Mouse (Mus musculus) forebrain, embryonic 15.5 days (tissue): ENCODE data around the gene Id1. TPM values are rescaled to one million over a fixed set of nuclear protein-coding genes. Genes with fewer than 3 reads are reported as not detected.

Source experiments
- ATAC-seq: fragments of 200-750 bp; cut with Nextera tagmentation; replicated peaks from 2 replicates; pipeline ENCODE4 v1.8.0; 2017; ENCODE audit warnings: mild to moderate bottlenecking, moderate TSS enrichment, moderate library complexity
- H3K27ac ChIP-seq: fragments of 300-500 bp; sonication (generic); replicated peaks from 2 replicates; pipeline ENCODE4 v1.5.1; 2015; ENCODE audit warnings: mild to moderate bottlenecking, inconsistent platforms
- H3K27me3 ChIP-seq: fragments of 300-500 bp; sonication (generic); 2 replicates; pipeline ENCODE4 v1.6.1; 2015; ENCODE audit warnings: inconsistent platforms
- H3K36me3 ChIP-seq: fragments of 300-500 bp; sonication (generic); 2 replicates; pipeline ENCODE4 v1.6.1; 2015; ENCODE audit warnings: mild to moderate bottlenecking, inconsistent platforms
- H3K4me1 ChIP-seq: fragments of 300-500 bp; sonication (generic); 2 replicates; pipeline ENCODE4 v1.6.1; 2015; ENCODE audit warnings: inconsistent platforms
- H3K4me2 ChIP-seq: fragments of 300-500 bp; sonication (generic); replicated peaks from 2 replicates; pipeline ENCODE4 v1.6.1; 2015; ENCODE audit warnings: mild to moderate bottlenecking, inconsistent platforms
- H3K4me3 ChIP-seq: fragments of 300-500 bp; sonication (generic); 2 replicates; pipeline ENCODE4 v1.5.1; 2015; ENCODE audit warnings: mild to moderate bottlenecking, inconsistent platforms
- H3K9ac ChIP-seq: fragments of 300-500 bp; sonication (generic); replicated peaks from 2 replicates; pipeline ENCODE4 v1.6.1; 2015; ENCODE audit warnings: mild to moderate bottlenecking, inconsistent platforms
- H3K9me3 ChIP-seq: fragments of 300-500 bp; sonication (generic); 2 replicates; pipeline ENCODE4 v1.6.1; 2016; ENCODE audit warnings: inconsistent platforms
- WGBS: fragments of 180-500 bp; shearing (Covaris S2); methylation state at CpG from one replicate; pipeline ENCODE4 v1.1.7; 2015; ENCODE audit warnings: mixed read lengths; 5-methylcytosine and 5-hydroxymethylcytosine counted together
- polyA plus RNA-seq: library from polyadenylated mRNA; unstranded; fragments of >200 nt; fragmentation: Nextera tagmentation; extraction: Ambion mirVana; gene quantifications from 2 replicates; pipeline ENCODE4 v1.2.1, GENCODE M21; 2015

Gene Id1
- polyA plus RNA-seq, 1 experiment from 2014 or later, result 32.0 TPM

DNA sequence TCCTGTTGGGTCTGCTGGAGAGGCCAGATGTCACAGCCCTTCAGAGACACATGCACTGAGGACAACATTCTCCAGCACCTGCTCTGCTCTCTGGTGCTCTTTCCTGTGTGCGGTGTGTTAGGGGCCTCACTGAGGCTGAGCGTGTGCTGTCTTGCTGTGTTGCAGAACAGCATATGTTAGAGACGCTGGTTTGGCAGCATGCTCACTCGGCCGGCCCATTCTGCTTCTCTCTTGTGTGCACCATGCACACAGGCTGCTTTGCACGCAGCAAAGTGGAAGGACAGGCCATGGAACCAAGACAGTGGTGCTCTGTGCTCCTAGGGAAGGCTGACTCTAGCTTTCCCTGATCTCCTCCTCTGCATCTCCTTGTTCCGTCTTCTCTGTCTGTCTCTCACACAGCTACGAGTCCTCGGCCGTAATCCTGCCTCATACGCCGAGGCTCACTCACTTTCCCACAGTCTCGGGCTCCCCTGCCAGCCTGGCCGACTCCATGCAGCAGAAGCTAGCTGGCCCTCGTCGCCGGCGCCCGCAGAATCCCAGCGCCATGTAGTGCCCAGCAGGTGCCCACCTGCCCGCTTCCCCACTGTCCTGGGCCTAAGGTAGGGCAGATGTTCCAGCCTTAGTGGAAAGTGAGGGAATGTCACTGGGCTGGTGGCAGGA, 32.3 kb upstream of the Id1 start:
- Histone ChIP-seq H3K4me1 (peaks cover 30% of the 10 kb centered on the region), H3K4me2 (no peak overlapping the region), H3K9ac (no peak overlapping the region), H3K4me3 (no peak overlapping the region), H3K9me3 (no peaks in the 10 kb centered on the region), H3K27ac (no peak overlapping the region), H3K27me3 (no peaks in the 10 kb centered on the region), H3K36me3 (peaks cover 66% of the 10 kb centered on the region)
- WGBS, result 92% methylated on average over 21 of the region's 21 CpGs
- ATAC-seq, result no peak

DNA sequence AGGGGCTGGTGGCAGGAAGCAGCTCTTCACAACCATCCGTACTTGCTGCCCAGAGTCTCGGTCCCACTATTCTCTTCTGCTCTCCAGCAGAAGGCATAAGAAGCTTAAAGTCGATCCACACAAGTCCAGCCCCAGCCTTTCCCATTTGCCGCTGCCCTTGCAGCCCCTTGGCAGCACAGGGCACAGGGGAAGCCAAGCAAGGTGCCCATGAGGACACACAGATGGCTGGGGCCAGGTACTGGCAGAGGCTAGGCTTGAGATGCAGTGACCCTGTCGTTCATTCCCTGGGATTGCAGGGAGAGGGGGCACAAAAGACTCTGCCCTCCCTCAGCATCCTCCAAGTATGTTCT, 31.8 kb upstream of the Id1 start:
- Histone ChIP-seq H3K4me2 (no peak overlapping the region), H3K36me3 (peaks cover 61% of the 10 kb centered on the region), H3K9me3 (no peaks in the 10 kb centered on the region), H3K27me3 (no peaks in the 10 kb centered on the region), H3K9ac (no peak overlapping the region), H3K4me1 (peaks cover 30% of the 10 kb centered on the region), H3K27ac (no peak overlapping the region), H3K4me3 (no peak overlapping the region)
- no peak for ATAC-seq
- 83% methylated on average over 5 of the region's 5 CpGs for WGBS

GRCm38 (mm10) chr2:152704811-152705370, 31.2 kb upstream of the Id1 start:
- H3K27me3 ChIP-seq, result no peaks in the 10 kb centered on the region
- H3K27ac ChIP-seq, result no peak overlapping the region
- ATAC-seq, result no peak
- WGBS, result 92% methylated on average over 14 of the region's 14 CpGs
- peaks cover 55% of the 10 kb centered on the region for H3K36me3 ChIP-seq
- H3K9me3 ChIP-seq, result no peaks in the 10 kb centered on the region
- H3K9ac ChIP-seq, result no peak overlapping the region
- H3K4me1 ChIP-seq, result peaks cover 30% of the 10 kb centered on the region
- no peak overlapping the region for H3K4me3 ChIP-seq
- no peak overlapping the region for H3K4me2 ChIP-seq

DNA sequence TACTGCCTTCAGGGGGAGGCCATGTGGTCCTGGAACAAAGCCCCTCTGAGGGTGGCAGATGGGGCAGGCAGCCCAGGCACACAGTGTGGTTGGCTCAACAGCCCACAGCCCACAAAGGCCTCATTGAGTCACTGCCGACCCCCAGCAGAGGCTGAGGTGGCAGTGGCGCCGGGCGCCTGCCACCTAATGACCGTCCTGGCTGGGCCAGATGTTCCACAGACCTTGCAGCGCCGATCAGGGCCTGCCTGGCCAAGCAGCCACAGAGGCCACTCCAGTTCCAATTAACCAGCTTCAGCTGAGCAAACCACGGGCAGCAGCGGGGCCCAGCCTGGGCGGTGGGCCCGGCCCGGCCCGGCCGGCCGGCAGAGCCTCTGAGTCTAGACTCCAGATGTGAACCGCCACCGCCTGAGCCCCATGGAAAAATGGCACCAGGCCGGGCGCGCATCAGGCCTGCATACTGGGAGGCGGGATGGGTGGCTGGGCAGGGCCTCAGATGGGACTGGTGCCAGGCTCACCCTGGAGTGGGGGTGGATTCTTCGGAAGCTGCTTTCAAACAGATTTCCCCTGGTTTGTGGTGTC, 30.0 kb upstream of the Id1 start:
- Histone ChIP-seq H3K4me3 (no peak overlapping the region), H3K27ac (peak overlapping the region; percentile 75), H3K9ac (0 out of 2 replicates have a peak overlapping the region, but pooled peaks have one; percentile 7), H3K36me3 (peaks cover 43% of the 10 kb centered on the region), H3K27me3 (no peaks in the 10 kb centered on the region), H3K4me1 (peaks cover 30% of the 10 kb centered on the region), H3K9me3 (no peaks in the 10 kb centered on the region), H3K4me2 (no peak overlapping the region)
- ATAC-seq, result peak; percentile 64
- WGBS, result 63% methylated on average over 22 of the region's 22 CpGs

- H3K4me2 ChIP-seq, result peak overlapping the region; percentile 52
- peaks cover 30% of the 10 kb centered on the region for H3K4me1 ChIP-seq
- peak overlapping the region; percentile 82 for H3K27ac ChIP-seq
- no peaks in the 10 kb centered on the region for H3K27me3 ChIP-seq
- H3K4me3 ChIP-seq, result peak overlapping the region; percentile 45
- peak; percentile 39; the same call in 1 of the 2 replicates for ATAC-seq
- peaks cover 32% of the 10 kb centered on the region for H3K36me3 ChIP-seq
- H3K9ac ChIP-seq, result peak overlapping the region; percentile 55
- no peaks in the 10 kb centered on the region for H3K9me3 ChIP-seq
- WGBS, result 20% methylated on average over 7 of the region's 7 CpGs
These were observed 28.9 kb upstream of the Id1 start for GRCm38 (mm10) chr2:152707186-152707585.

- 5% methylated on average over 31 of the region's 31 CpGs for WGBS
- ATAC-seq, result peak; percentile 87
- H3K4me2 ChIP-seq, result peak overlapping the region; percentile 52
- H3K27me3 ChIP-seq, result no peaks in the 10 kb centered on the region
- peak overlapping the region; percentile 45 for H3K4me3 ChIP-seq
- H3K27ac ChIP-seq, result peak overlapping the region; percentile 82
- H3K9ac ChIP-seq, result peak overlapping the region; percentile 55
- H3K36me3 ChIP-seq, result peaks cover 27% of the 10 kb centered on the region
- peaks cover 30% of the 10 kb centered on the region for H3K4me1 ChIP-seq
- H3K9me3 ChIP-seq, result no peaks in the 10 kb centered on the region
These were observed 28.4 kb upstream of the Id1 start for GRCm38 (mm10) chr2:152707627-152708026.

DNA sequence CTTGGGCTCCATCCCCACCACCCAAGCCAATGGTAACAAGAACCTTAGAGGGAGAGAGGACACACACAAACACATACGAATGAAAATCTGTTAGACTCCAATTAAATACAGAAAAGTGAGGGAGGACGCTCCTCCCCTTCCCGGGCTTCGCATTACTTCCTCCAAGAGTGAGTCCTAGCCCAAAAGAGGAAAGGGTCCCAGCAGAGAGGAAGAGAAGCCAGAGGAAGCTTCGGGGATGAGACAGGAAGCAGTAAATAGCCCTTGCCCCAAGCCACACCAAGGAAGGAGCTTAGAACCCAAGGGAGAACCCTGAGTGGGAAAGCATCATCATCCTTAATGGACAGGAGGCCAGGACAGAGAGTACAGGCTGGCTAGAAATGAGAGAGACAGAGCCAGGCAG, 27.0 kb upstream of the Id1 start:
- Histone ChIP-seq H3K4me3 (no peak overlapping the region), H3K4me2 (no peak overlapping the region), H3K4me1 (peaks cover 30% of the 10 kb centered on the region), H3K9me3 (no peaks in the 10 kb centered on the region), H3K36me3 (peaks cover 14% of the 10 kb centered on the region), H3K27ac (no peak overlapping the region), H3K9ac (no peak overlapping the region), H3K27me3 (no peaks in the 10 kb centered on the region)
- no peak for ATAC-seq
- 95% methylated on average over 5 of the region's 5 CpGs for WGBS

DNA sequence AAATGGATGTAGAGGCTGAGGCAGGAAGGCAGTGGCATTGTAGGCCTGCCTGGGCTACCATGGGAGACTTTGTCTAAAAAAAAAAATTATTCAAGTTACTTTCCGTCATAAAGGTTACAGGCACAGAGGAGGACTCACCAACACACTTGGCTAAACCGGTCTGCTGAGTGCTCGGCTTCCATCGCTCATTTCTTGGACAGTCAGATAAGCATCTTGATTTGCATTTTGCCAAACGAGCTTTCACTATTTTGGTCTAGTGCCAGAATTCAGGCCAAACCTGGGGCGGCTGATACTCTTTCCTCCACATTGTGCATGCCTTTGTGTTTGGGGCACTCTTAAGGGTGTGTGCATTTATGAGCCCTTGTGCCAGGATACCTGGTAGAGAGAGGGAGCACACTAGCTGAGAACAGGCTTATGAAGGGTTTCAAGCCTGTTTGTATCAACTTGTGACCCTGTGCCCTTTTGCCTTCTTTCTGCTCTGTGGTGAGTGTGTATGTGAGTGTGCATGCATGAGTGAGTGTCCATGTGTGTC, 19.7 kb upstream of the Id1 start:
- Histone ChIP-seq H3K27ac (no peak overlapping the region), H3K36me3 (no peaks in the 10 kb centered on the region), H3K4me2 (no peak overlapping the region), H3K27me3 (no peaks in the 10 kb centered on the region), H3K4me3 (no peak overlapping the region), H3K9me3 (no peaks in the 10 kb centered on the region), H3K4me1 (peaks cover 7% of the 10 kb centered on the region; the same call in 1 of the 2 replicates), H3K9ac (no peak overlapping the region)
- no peak for ATAC-seq
- WGBS, result 34% methylated on average over 6 of the region's 6 CpGs

DNA sequence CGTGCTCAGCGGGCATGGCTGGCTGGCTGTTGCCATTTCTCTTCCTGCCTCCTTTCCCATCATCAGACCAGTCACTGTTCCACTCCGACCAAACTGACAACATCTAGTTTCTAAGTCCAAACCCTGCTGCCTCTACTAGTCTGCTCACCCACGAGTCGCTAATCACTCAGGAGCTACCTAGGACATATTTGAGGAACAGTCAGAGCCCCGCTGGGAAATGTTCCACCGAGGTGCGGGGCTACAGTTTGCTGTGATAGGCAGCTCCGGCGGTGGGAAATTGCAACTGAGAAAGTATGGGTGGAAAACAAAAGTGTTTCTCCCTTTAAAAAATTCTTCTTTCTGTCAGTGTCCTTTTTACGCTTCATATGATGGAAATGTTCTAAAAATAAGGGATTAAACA, 18.4 kb upstream of the Id1 start:
- Histone ChIP-seq H3K27me3 (no peaks in the 10 kb centered on the region), H3K4me2 (no peak overlapping the region), H3K36me3 (no peaks in the 10 kb centered on the region), H3K4me1 (peaks cover 7% of the 10 kb centered on the region; the same call in 1 of the 2 replicates), H3K4me3 (no peak overlapping the region), H3K27ac (peak overlapping the region; percentile 21; the same call in 1 of the 2 replicates), H3K9me3 (no peaks in the 10 kb centered on the region), H3K9ac (no peak overlapping the region)
- no peak for ATAC-seq
- 44% methylated on average over 11 of the region's 11 CpGs for WGBS

DNA sequence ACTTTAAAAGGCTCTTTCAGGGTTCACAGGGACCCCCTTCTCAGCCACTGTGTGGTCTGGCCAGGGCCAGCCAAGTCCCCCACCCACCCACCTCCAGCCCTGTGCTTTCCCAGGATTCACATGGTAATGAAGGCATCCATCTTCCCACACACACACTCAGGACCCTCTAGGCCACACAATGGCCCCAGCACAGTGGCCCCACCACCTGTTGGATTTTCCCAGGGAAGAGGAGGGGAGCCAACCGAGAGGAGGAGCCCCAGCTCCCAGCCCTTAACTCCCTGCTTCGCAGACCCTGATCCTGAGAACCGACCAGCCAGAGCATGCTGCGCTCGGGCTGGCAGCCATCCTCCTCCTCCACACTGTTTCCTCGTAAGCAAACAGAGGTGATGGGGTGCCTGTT, 18.0 kb upstream of the Id1 start:
- Histone ChIP-seq H3K36me3 (no peaks in the 10 kb centered on the region), H3K4me3 (no peak overlapping the region), H3K9me3 (no peaks in the 10 kb centered on the region), H3K9ac (no peak overlapping the region), H3K4me1 (peaks cover 7% of the 10 kb centered on the region; the same call in 1 of the 2 replicates), H3K4me2 (no peak overlapping the region), H3K27me3 (no peaks in the 10 kb centered on the region), H3K27ac (peak overlapping the region; percentile 40)
- ATAC-seq, result peak; percentile 81
- WGBS, result 7% methylated on average over 6 of the region's 6 CpGs

- no peaks in the 10 kb centered on the region for H3K36me3 ChIP-seq
- peak; percentile 68 for ATAC-seq
- H3K27me3 ChIP-seq, result no peaks in the 10 kb centered on the region
- H3K4me3 ChIP-seq, result peak overlapping the region; percentile 23
- WGBS, result 5% methylated on average over 37 of the region's 37 CpGs
- H3K4me1 ChIP-seq, result peaks cover 7% of the 10 kb centered on the region
- H3K9me3 ChIP-seq, result no peaks in the 10 kb centered on the region
- no peak overlapping the region for H3K27ac ChIP-seq
- H3K9ac ChIP-seq, result 0 out of 2 replicates have a peak overlapping the region, but pooled peaks have one; percentile 17
- peak overlapping the region; percentile 41 for H3K4me2 ChIP-seq
These were observed 12.3 kb upstream of the Id1 start for GRCm38 (mm10) chr2:152723651-152724331.

GRCm38 (mm10) chr2:152724332-152724723, 11.7 kb upstream of the Id1 start:
- Histone ChIP-seq H3K4me1 (peaks cover 7% of the 10 kb centered on the region), H3K4me3 (peak overlapping the region; percentile 23; the same call in 1 of the 2 replicates), H3K9me3 (no peaks in the 10 kb centered on the region), H3K36me3 (no peaks in the 10 kb centered on the region), H3K27ac (no peak overlapping the region), H3K27me3 (no peaks in the 10 kb centered on the region), H3K9ac (no peak overlapping the region), H3K4me2 (peak overlapping the region; percentile 41)
- WGBS, result 78% methylated on average over 3 of the region's 3 CpGs
- no peak for ATAC-seq
